Mouse (Mus musculus) ES-E14 (cell line): ENCODE data around the gene Qrsl1.

Experiments used
- CHD2 ChIP-seq: IDR thresholded peaks from 2 replicates; pipeline ENCODE4 v1.6.1; 2014; ENCODE audit warnings: mild to moderate bottlenecking, low read depth, low read length, inconsistent platforms
- HCFC1 ChIP-seq: IDR thresholded peaks from 2 replicates; pipeline ENCODE4 v1.6.1; 2012; ENCODE audit warnings: low read length, inconsistent platforms, borderline replicate concordance; ENCODE audit not compliant: insufficient read depth
- ZNF384 ChIP-seq: IDR thresholded peaks from 2 replicates; pipeline ENCODE4 v1.6.1; 2012; ENCODE audit warnings: low read depth, low read length, inconsistent platforms

DNA sequence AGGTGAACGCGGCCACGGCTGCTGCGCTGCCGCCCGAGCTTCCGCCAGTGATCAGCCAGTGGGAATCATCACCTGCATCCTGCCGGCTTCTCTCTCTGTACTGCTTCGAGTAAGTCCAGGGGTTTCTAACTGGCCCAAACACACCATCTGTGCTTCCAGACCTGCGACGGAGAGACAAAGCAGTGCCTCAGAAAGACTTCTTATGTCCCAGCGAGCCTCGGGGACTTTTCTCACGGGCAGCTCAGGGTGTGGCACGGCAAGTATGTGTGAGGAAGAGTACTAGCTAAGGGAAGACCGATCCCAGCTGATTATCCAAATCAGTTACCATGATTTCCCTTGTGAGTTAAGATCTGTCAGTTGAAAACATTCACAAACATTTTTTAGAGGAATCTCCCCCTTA, 12.6 kb downstream of the Qrsl1 start:
- TF ChIP-seq HCFC1, result no peak
- no peak for TF ChIP-seq ZNF384
- no peak for TF ChIP-seq CHD2
